Mouse (Mus musculus) intestine, embryonic 15.5 days (tissue): ENCODE data around the gene Acox1. TPM values are rescaled to one million over a fixed set of nuclear protein-coding genes. Genes with fewer than 3 reads are reported as not detected.
A peak's percentile ranks its signal among the peaks of the same experiment; 100 is the strongest.

Source experiments
- ATAC-seq: fragments of 200-750 bp; cut with Nextera tagmentation; 2 replicates; pipeline ENCODE4 v1.8.0; 2017; ENCODE audit warnings: moderate TSS enrichment, moderate library complexity
- H3K27ac ChIP-seq: fragments of 300-500 bp; sonication (generic); 2 replicates; pipeline ENCODE4 v1.5.1; 2015; ENCODE audit warnings: mild to moderate bottlenecking, inconsistent platforms
- H3K27me3 ChIP-seq: fragments of 300-500 bp; sonication (generic); replicated peaks from 2 replicates; pipeline ENCODE4 v1.6.1; 2015; ENCODE audit warnings: inconsistent platforms
- H3K36me3 ChIP-seq: fragments of 300-500 bp; sonication (generic); 2 replicates; pipeline ENCODE4 v1.6.1; 2015; ENCODE audit warnings: inconsistent platforms
- H3K4me1 ChIP-seq: fragments of 300-500 bp; sonication (generic); replicated peaks from 2 replicates; pipeline ENCODE4 v1.6.1; 2015; ENCODE audit warnings: inconsistent platforms
- H3K4me2 ChIP-seq: fragments of 300-500 bp; sonication (generic); replicated peaks from 2 replicates; pipeline ENCODE4 v1.6.1; 2015; ENCODE audit warnings: mild to moderate bottlenecking, inconsistent platforms
- H3K4me3 ChIP-seq: fragments of 300-500 bp; sonication (generic); replicated peaks from 2 replicates; pipeline ENCODE4 v1.5.1; 2015; ENCODE audit warnings: inconsistent platforms
- H3K9ac ChIP-seq: fragments of 300-500 bp; sonication (generic); 2 replicates; pipeline ENCODE4 v1.6.1; 2015; ENCODE audit warnings: inconsistent platforms
- H3K9me3 ChIP-seq: fragments of 300-500 bp; sonication (generic); 2 replicates; pipeline ENCODE4 v1.6.1; 2016; ENCODE audit warnings: inconsistent platforms
- WGBS: fragments of 180-500 bp; shearing (Covaris S2); methylation state at CpG from one replicate; pipeline ENCODE4 v1.1.7; 2015; 5-methylcytosine and 5-hydroxymethylcytosine counted together
- polyA plus RNA-seq: library from polyadenylated mRNA; unstranded; fragments of >200 nt; fragmentation: Nextera tagmentation; extraction: Ambion mirVana; gene quantifications from 2 replicates; pipeline ENCODE4 v1.2.1, GENCODE M21; 2015

Gene Acox1
- 56.9 and 59.4 TPM in 2 replicates for polyA plus RNA-seq

DNA sequence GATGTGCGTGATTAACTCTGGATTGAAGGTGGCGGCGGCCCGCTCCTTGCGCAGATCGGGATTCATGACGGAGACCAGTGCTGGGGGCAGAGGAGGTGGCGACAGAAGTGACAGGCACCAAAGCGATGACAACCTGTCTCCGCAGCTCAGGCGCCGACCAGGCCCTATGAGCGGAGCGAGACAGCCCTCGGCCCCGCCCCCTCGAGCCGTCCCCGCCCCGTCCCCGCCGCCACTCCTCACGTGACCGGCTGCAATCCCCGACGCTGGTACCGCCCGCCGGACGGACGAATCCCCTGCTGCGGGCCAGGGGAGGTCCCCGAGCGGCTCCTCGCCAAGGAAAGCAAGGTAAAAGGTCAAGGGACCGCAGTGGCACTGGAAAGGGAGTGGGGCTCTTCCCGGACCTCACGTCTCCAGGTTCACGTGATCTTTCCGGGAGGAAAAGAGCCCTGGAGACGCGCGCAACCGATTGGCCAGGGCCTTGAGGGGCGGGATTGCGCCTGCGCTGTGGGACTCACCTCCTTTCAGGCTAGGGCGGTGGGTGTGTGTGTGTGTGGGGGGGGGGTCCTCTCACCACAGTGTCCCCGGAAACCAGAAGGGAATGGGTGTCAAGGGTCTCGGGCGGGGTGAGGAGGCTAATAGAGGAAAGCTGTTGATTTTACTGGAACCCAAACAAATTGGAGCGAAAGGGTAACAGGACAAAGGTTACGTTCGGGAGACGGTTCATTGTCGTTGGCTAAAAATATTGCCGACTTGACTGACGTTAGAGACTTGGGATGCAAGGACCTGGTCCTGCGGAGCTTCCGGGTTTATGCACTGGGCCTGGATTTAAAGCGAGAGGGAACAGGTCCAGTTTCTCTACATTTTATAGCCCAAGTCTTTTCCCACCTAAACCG lies at the start of gene Acox1, which contains the start of gene Ten1:
TSS of gene Acox1 (minus strand) at position 407 of the 893 bp plus-strand sequence.
TSS of gene Ten1 (plus strand) at position 217 of the 893 bp plus-strand sequence.
- H3K4me2 ChIP-seq, result peak within 1 kb of the TSS; percentile 58
- peak within 1 kb of the TSS; percentile 55 for H3K4me3 ChIP-seq
- peak within 1 kb of the TSS; percentile 72 for H3K9ac ChIP-seq
- peak within 1 kb of the TSS; percentile 91 for H3K27ac ChIP-seq
- no peaks in the 10 kb centered on the region for H3K9me3 ChIP-seq
- peak; percentile 97 for ATAC-seq
- no peaks in the 10 kb centered on the region for H3K27me3 ChIP-seq
- WGBS, result under 1% methylated on average over 62 of the region's 62 CpGs
- no peaks in the 10 kb centered on the region for H3K36me3 ChIP-seq
- peaks cover 12% of the 10 kb centered on the region for H3K4me1 ChIP-seq

DNA sequence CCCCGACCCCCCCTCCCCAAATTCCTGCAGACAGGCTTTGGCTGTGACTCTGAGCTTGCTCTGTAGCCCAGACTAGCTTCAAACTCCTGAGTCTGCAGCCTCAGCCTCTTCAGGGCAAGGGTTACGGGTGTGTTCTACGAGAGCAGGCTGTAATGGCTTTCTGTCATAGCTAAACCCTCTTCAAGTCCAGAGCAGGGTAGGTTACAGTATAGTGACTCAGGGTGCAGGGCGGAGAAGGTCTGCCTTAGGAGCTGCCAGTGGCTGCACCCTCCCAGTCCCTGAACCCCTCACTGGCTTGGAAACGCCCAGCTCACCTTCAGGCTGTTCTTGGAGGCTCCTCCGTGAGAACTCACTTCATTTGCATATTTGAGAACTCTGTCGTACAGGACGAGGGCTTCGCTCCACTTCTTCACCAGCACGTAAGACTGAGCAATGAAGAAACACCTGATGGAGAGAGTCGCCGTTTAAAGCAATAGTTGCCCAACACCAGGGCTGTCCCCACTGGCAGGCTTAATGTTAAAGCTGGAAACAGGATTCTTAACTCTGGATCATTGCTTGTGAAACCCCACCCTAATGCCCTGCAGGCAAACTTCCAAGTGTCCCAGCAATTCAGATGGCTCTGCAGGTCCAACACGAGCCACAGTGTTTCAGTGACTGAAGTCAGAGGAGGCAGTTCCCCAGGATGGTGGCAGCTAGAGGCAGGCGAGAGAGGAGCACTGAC lies 48.8 kb upstream of the Acox1 start:
- H3K4me2 ChIP-seq, result no peak overlapping the region
- no peak overlapping the region; the same call in 1 of the 2 replicates for H3K9ac ChIP-seq
- ATAC-seq, result peak; percentile 84
- WGBS, result 69% methylated on average over 14 of the region's 14 CpGs
- peaks cover 87% of the 10 kb centered on the region for H3K36me3 ChIP-seq
- no peaks in the 10 kb centered on the region for H3K9me3 ChIP-seq
- H3K4me3 ChIP-seq, result no peak overlapping the region
- H3K4me1 ChIP-seq, result peaks cover 3% of the 10 kb centered on the region; the same call in 1 of the 2 replicates
- peak overlapping the region; percentile 51 for H3K27ac ChIP-seq
- H3K27me3 ChIP-seq, result no peaks in the 10 kb centered on the region

DNA sequence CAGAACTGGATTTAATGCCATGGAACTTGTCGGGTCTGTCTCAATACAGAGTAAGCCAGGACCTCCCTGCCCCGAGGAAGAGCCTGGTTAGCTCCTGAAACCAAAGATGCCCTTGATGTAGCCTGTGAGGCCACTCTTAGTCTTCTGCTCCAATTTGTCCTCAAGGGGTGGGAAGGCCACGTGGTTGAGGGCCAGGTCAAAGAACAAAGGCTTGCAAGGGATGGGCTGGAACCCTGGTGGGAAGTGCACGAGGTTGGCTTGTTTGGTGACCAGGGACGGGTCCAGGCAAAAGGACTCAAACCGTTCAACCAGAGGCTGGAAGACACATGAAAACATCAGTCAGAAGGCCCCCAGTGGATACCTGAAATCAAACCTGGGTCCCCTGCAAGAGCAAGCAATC lies 46.8 kb upstream of the Acox1 start:
- peaks cover 69% of the 10 kb centered on the region for H3K36me3 ChIP-seq

DNA sequence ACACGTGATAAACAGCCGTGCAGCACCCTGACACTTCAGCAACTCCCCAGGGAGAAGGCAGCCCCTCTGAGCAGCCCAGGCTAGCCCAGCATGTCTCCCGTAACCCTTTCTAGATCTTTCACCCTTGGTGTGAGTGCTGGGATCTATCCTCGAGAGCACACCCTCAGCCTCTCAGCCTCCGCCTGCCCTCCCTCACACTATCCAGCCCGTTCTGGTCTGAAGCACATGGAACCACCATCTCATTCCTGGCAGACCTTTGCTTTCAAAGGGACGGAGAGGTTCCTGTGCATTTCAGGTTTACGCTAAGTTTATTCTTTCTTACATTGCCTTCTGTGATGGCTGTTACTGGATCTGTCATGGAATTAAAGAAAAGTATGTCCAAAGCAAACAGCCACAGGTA lies 45.7 kb upstream of the Acox1 start:
- H3K4me3 ChIP-seq, result no peak overlapping the region
- H3K27me3 ChIP-seq, result no peaks in the 10 kb centered on the region
- H3K9ac ChIP-seq, result no peak overlapping the region
- WGBS, result 62% methylated on average over 8 of the region's 8 CpGs
- H3K4me2 ChIP-seq, result no peak overlapping the region
- peaks cover 59% of the 10 kb centered on the region for H3K36me3 ChIP-seq
- peaks cover 22% of the 10 kb centered on the region for H3K4me1 ChIP-seq
- H3K27ac ChIP-seq, result 0 out of 2 replicates have a peak overlapping the region, but pooled peaks have one; percentile 17
- ATAC-seq, result no peak
- H3K9me3 ChIP-seq, result no peaks in the 10 kb centered on the region

More for the DNA sequence above, 46.8 kb upstream of the Acox1 start:
- no peak for ATAC-seq
- 0 out of 2 replicates have a peak overlapping the region, but pooled peaks have one; percentile 27 for H3K27ac ChIP-seq
- H3K9me3 ChIP-seq, result no peaks in the 10 kb centered on the region
- H3K9ac ChIP-seq, result no peak overlapping the region
- no peak overlapping the region for H3K4me2 ChIP-seq
- no peak overlapping the region for H3K4me3 ChIP-seq
- H3K27me3 ChIP-seq, result no peaks in the 10 kb centered on the region
- peaks cover 20% of the 10 kb centered on the region for H3K4me1 ChIP-seq
- WGBS, result 68% methylated on average over 6 of the region's 6 CpGs

DNA sequence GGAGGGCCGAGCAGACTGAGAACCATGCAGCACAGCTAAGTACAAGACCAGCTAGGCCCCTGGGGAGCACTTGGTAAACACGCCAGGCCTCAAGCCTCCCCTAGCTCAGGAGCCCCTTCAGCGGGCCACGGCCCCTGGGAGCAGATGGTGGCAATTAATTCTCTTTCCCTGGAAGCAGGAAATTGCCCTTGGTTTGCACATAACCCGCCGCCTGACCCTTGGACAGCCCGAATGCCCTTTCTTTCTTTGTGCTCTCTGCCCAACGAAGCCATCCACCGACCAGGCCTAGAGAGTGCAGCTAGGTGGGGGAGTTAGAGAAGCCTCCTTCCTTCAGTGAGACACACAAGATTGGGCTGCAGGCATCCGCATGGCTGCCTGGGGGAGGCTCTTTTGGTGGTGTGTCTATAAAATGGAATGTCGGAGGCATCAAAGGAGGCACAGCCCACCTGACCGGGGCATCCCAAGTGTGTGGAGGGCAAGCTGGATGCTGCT lies 42.9 kb upstream of the Acox1 start:
- peak overlapping the region; percentile 12; the same call in 1 of the 2 replicates for H3K4me2 ChIP-seq
- 29% methylated on average over 12 of the region's 12 CpGs for WGBS
- peaks cover 35% of the 10 kb centered on the region for H3K4me1 ChIP-seq
- peaks cover 31% of the 10 kb centered on the region for H3K36me3 ChIP-seq
- peak overlapping the region; percentile 69 for H3K27ac ChIP-seq
- H3K9ac ChIP-seq, result 0 out of 2 replicates have a peak overlapping the region, but pooled peaks have one; percentile 17
- ATAC-seq, result peak; percentile 13; the same call in 1 of the 2 replicates
- no peak overlapping the region for H3K4me3 ChIP-seq
- H3K9me3 ChIP-seq, result no peaks in the 10 kb centered on the region
- H3K27me3 ChIP-seq, result 0 out of 2 replicates have a peak, but pooled peaks cover 6% of the 10 kb centered on the region

DNA sequence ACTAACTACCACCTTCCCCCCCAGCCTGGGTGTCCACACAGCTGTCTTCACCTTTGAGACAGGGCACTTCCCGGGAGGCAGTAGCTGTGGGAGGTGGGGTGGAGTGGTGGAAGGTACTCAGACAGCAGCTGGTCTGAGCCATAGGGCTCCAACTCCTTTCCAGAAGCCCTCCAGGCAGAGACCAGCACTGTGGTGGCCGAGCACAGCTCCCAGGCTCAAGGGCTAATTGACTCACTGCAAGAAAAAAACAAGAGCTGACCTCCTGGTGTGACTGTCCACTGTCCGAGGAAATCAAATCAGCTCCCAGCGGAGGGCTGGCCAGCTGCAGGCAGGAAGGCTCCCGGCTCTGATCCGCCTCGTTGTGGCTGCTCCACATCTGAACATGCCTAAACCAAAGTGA lies 41.0 kb upstream of the Acox1 start:
- Histone ChIP-seq H3K27ac (no peak overlapping the region), H3K4me3 (no peak overlapping the region), H3K4me1 (peaks cover 35% of the 10 kb centered on the region), H3K36me3 (peaks cover 12% of the 10 kb centered on the region; the same call in 1 of the 2 replicates), H3K27me3 (0 out of 2 replicates have a peak, but pooled peaks cover 6% of the 10 kb centered on the region), H3K9ac (no peak overlapping the region), H3K4me2 (no peak overlapping the region), H3K9me3 (no peaks in the 10 kb centered on the region)
- no peak for ATAC-seq
- 42% methylated on average over 7 of the region's 7 CpGs for WGBS

DNA sequence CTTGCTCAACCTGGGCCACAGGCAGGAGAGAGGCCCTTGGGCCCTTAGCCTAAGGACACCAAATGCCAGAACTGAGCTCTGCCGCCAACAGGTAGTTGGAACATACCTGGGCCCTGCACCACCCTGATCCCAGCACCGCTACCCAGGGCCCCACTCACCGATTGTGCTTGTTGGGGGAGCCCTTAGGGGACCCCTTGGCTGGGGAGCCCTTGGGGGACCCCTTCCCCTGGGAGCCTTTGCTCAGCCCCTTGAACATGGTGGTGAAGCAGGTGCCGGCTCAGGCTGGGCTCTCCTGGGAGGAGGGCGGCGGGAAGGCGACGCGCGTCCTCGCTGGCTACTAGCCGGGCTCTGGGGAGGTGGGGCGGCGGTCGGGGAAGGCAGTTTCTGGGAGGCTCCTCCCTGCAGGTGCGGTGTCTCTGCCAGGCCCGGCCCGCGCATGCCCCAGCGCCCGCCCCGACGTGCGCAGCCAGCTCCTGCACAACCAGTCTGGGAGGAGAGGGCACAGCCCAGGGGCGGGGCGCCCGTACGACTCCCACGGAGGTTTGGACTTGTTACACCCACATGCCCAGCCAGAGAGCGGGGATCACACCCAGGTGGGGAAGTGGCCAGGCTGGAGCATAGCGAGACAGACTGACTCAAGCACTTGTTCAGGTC lies 39.0 kb upstream of the Acox1 start, which contains the start of gene Evpl:
TSS of gene Evpl (minus strand) at position 336 of the 654 bp plus-strand sequence.
- ATAC-seq, result peak; percentile 95
- Histone ChIP-seq H3K27me3 (0 out of 2 replicates have a peak, but pooled peaks cover 6% of the 10 kb centered on the region), H3K4me3 (peak within 1 kb of the TSS; percentile 31), H3K4me2 (peak within 1 kb of the TSS; percentile 66), H3K36me3 (no peaks in the 10 kb centered on the region), H3K27ac (peak within 1 kb of the TSS; percentile 60), H3K9ac (peak within 1 kb of the TSS; percentile 46), H3K9me3 (no peaks in the 10 kb centered on the region), H3K4me1 (peaks cover 33% of the 10 kb centered on the region)
- WGBS, result 10% methylated on average over 31 of the region's 31 CpGs

DNA sequence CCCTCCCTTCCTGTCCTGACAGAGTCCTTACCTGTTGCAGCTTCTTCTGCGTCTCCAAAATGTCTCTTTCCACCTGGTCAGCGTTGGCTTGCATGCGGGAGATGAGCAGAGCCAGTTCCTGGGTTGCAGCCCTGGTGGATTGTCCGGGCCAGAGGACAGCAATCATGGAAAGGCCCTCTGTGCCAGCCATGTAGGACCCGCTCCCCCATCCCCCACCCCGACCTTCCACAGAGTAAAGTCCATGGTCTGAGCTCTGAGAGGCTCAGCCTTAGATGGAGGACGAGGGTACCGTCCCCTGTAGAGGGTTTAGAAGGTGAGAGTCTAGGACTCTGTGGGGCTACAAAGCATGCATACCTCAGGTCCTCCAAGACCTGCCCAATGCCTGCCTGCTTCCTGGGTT lies 36.1 kb upstream of the Acox1 start:
- H3K4me2 ChIP-seq, result no peak overlapping the region
- H3K36me3 ChIP-seq, result 0 out of 2 replicates have a peak, but pooled peaks cover 2% of the 10 kb centered on the region
- WGBS, result 89% methylated on average over 8 of the region's 8 CpGs
- H3K4me3 ChIP-seq, result no peak overlapping the region
- no peaks in the 10 kb centered on the region for H3K9me3 ChIP-seq
- peaks cover 15% of the 10 kb centered on the region for H3K4me1 ChIP-seq
- no peak overlapping the region for H3K9ac ChIP-seq
- no peak overlapping the region for H3K27ac ChIP-seq
- H3K27me3 ChIP-seq, result 0 out of 2 replicates have a peak, but pooled peaks cover 6% of the 10 kb centered on the region
- no peak for ATAC-seq

DNA sequence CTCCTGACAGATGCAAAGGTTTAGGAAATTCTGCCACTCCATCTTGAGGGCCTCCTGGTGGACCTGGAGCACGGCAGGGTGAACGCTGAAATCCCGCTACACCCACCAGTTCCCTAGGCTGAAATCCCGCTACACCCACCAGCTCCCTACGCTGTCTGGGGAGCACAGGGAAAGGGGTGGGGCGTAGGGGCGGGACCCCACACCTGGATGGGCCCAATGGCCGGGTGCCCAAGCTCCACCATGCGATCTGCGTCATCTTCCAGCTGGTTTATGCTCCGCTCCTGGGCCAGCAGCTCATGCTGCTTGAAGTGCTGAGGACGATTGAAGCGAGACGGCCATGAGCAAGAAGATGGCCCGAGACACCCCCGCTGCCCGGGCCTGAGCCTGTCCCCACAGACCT lies 33.6 kb upstream of the Acox1 start:
- ATAC-seq, result no peak
- no peaks in the 10 kb centered on the region for H3K27me3 ChIP-seq
- 39% methylated on average over 17 of the region's 17 CpGs for WGBS
- H3K9ac ChIP-seq, result peak overlapping the region; percentile 10; the same call in 1 of the 2 replicates
- H3K4me2 ChIP-seq, result 0 out of 2 replicates have a peak overlapping the region, but pooled peaks have one; percentile 17
- H3K27ac ChIP-seq, result no peak overlapping the region
- no peaks in the 10 kb centered on the region for H3K9me3 ChIP-seq
- 0 out of 2 replicates have a peak, but pooled peaks cover 2% of the 10 kb centered on the region for H3K36me3 ChIP-seq
- H3K4me1 ChIP-seq, result no peaks in the 10 kb centered on the region
- no peak overlapping the region for H3K4me3 ChIP-seq

DNA sequence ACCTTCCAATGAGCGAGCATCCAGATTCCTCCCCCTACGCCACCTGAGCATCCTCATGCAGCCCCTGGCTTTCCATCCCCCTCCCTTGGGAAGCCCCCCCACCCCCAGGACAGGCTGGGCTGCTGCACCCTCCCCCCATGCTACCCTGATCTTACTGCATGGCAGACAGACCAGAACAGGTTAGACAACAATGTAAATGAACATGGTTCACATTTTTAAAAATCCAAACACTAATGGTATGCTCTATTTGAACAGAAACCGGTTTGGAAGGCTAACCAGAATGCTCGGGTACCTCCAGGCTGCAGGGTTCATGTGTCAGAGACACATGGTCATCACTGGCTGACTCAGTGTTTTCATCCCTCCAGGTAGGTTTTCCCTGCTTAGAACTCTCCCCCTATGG lies 29.9 kb upstream of the Acox1 start:
- 0 out of 2 replicates have a peak, but pooled peaks cover 3% of the 10 kb centered on the region for H3K27me3 ChIP-seq
- no peak overlapping the region for H3K9ac ChIP-seq
- H3K36me3 ChIP-seq, result 0 out of 2 replicates have a peak, but pooled peaks cover 2% of the 10 kb centered on the region
- no peaks in the 10 kb centered on the region for H3K4me1 ChIP-seq
- no peak overlapping the region for H3K27ac ChIP-seq
- WGBS, result 61% methylated on average over 4 of the region's 4 CpGs
- H3K4me3 ChIP-seq, result no peak overlapping the region
- ATAC-seq, result no peak
- H3K4me2 ChIP-seq, result no peak overlapping the region
- H3K9me3 ChIP-seq, result no peaks in the 10 kb centered on the region

DNA sequence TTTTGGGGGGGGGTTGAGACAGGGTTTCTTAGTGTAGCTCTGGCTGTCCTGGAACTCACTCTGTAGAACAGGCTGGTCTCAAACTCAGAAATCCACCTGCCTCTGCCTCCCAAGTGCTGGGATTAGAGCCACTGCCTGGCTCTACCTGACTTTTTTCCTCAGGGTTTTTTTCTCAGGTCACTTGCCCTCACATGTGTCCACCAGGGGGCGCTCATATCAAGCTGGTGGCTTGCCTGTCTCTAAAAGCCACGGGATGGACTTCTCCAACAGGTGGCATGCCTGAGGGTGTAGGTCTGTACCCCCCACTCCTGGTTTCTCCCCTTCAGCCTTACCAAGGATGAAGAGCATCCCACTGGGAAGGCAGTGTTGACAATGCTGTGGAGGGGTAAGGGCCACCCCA lies 27.6 kb upstream of the Acox1 start:
- Histone ChIP-seq H3K9me3 (no peaks in the 10 kb centered on the region), H3K4me1 (peaks cover 7% of the 10 kb centered on the region; the same call in 1 of the 2 replicates), H3K9ac (no peak overlapping the region), H3K27ac (no peak overlapping the region), H3K36me3 (no peaks in the 10 kb centered on the region), H3K4me3 (no peak overlapping the region), H3K27me3 (peaks cover 8% of the 10 kb centered on the region; the same call in 1 of the 2 replicates), H3K4me2 (no peak overlapping the region)
- 2% methylated on average over 2 of the region's 2 CpGs for WGBS
- peak; percentile 23; the same call in 1 of the 2 replicates for ATAC-seq
